Mouse (Mus musculus) heart, postnatal 0 days (tissue): ENCODE data around the gene Cd151.

Experiments
- CTCF ChIP-seq: IDR thresholded peaks from 2 replicates; pipeline ENCODE4 v1.5.1; 2016; ENCODE audit warnings: antibody characterized with exemption, control low read depth, low read depth
- EP300 ChIP-seq: IDR thresholded peaks from 2 replicates; pipeline ENCODE4 v1.6.1; 2016; ENCODE audit warnings: antibody characterized with exemption, low read depth

DNA sequence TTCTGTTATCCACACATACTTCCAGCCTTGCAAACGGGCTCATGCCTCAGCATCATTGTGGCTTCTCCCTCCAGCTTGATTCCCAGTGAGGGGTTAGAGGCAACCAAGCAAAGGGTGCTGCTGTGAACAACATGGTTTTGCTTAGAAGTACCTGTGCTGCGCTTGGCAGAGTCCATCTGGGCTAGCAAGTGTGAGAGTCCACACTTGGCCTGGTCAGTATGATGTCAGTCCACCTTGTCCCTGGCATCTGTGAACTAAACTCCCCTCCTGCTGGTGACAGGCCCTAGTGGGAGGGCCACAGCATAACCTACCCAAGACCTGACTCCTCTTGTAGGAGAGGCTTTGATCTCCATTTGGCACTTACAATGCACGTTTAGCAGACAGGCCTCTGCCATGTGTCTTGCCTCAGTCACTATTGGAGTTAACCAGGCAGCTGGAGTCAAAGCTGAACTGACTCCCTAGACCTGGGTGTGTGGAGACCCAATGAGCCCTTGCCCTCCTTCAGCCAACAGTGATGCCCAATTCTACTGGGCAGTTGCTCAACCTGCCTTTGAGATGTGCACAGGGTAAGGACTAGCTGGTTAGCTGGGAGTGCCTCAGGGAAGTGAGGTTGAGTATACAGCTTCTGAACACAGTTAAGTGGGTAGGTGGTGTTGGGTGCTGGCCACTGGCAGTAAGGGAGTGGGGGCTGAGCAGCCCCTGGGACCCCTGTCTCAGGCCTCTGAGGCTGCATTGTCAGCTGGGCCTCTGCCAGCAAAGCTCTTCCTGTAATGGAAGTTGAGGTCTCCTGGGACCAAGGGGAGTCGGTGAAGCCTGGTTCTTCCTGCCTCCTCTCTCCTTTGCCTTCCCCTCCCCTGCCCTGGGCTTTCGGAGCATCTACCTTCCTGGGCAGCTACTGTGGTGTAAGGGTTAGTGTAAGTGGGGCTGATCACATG, 17.3 kb downstream of the Cd151 start:
- TF ChIP-seq EP300 (no peak), CTCF (no peak)
